Mouse (Mus musculus) cerebellum, adult 2 months (tissue): ENCODE results near the gene Ephb2.

Experiments used
- CTCF ChIP-seq: fragments of 200-500 bp; IDR thresholded peaks from 2 replicates; pipeline ENCODE4 v1.5.1; 2011; ENCODE audit warnings: low read depth, mild to moderate bottlenecking, control low read depth, low read length, moderate library complexity, borderline replicate concordance; ENCODE audit not compliant: insufficient read depth
- POLR2A ChIP-seq: fragments of 200-500 bp; IDR thresholded peaks from 2 replicates; pipeline ENCODE4 v1.6.1; 2011; ENCODE audit warnings: low read length, control low read depth, borderline replicate concordance; ENCODE audit not compliant: insufficient read depth

DNA sequence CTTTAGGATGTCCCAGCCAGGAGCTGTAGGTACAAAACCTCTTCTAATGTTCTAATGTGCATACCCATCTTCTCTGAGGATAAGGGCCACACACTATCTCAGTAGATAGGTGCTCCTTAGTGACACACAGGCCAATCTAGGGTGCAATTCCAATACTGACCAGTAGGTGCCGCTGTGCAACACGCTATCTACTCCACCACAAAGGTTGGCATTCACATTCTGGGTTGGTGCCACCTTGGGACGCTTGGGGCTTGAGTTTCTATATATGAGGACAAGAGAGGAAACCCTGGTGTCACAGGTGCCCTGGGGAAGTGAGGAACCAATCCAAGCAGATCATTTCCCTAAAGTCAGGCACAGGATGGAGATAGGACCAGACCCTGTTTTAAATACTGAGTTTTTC, 157.3 kb downstream of the Ephb2 start:
- TF ChIP-seq POLR2A (no peak), CTCF (peak; percentile 99)
